Mouse (Mus musculus) T-cell, adult 66 days (primary cell): ENCODE results near the gene Olfr307. TPM values are rescaled to one million over a fixed set of nuclear protein-coding genes. Genes with fewer than 3 reads are reported as not detected.

ENCODE experiments used
- total RNA-seq, 2 experiments: library from RNA; stranded (reverse); gene quantifications; 3 replicates in 1 of 2; 4 replicates in 1 of 2; pipeline ENCODE4 v1.2.4; 2023

Gene Olfr307
- not detected for total RNA-seq

DNA sequence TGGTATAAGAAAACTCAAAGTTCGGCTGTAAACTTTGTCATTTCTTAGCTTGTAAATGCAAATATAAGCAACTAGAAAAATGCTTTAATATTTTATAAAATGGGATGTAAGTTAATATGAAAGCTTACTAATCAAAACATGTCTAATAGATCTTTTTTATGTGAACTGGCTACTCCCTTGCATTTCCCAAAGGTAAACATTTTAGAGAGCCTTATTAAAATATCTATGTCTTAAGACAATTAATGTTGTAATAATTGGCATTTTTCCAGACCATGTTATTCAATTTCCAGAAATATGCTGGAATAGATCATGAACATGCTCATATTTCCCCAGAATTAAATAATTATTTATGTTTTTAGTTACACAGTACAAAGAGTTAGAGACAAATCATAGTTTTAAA is at the start of gene Olfr307:
TSS of gene Olfr307 (minus strand) at position 101 of the 400 bp plus-strand sequence.

GRCm38 (mm10) chr7:86386558-86386957 is 49.2 kb upstream of the Olfr307 start, which contains the start of gene Olfr304:
Gene Olfr304, minus strand, starts transcription at chr7:86386658.

DNA sequence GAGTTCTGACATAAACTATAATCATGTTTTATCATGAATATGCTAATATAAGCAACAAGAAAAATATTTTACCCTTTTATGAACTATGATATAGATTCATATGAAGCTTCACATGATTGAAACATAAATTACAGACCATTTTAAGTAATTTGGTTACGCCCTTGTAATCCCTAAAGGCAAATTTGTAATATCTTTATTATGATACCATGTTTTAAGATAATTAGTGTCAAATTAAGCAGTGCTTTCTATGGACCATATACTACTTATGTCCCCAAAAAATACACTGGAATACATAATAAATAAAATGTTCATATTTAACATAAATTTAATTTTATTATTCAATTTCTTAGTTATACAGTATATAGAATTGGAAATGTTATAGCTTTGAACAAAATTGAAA is 29.4 kb upstream of the Olfr307 start, which contains the start of gene Olfr305:
TSS of gene Olfr305 (minus strand) at position 101 of the 400 bp plus-strand sequence.

DNA sequence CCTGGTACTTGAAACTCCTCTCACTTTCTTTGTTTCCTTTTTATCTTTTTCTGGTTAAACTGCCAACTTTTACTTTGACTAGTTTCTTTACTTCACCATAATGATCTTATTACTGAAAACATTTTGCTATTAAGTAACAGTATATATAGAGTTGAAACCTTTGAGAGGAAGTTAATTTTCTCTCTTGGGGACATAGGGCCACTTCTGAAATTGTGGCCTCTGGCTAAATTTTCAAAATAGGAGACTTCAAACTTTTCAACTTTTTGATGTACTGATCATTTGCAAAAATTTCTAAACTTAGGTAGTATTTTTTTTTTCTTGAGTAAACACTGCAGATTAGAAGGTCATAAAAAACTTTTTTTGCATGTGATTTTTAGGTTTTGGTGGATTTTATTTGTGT is 11.9 kb downstream of the Olfr307 start, which contains the start of gene Olfr308:
TSS of gene Olfr308 (minus strand) at position 101 of the 400 bp plus-strand sequence.

GRCm38 (mm10) chr7:86313608-86314007 is 23.8 kb downstream of the Olfr307 start, which contains the start of gene Olfr309:
Gene Olfr309, minus strand, starts transcription at chr7:86313708.

Other genes starting within 250 kb of the Olfr307 start
- gene Vmn2r75, start 165.8 kb downstream of the Olfr307 start, total RNA-seq = not detected
- not detected for gene Vmn2r76, start 91.3 kb downstream of the Olfr307 start, total RNA-seq
- gene Olfr310, start 60.4 kb downstream of the Olfr307 start, total RNA-seq = not detected
- not detected for gene Olfr309, start 23.9 kb downstream of the Olfr307 start, total RNA-seq
- gene Olfr308, start 12.0 kb downstream of the Olfr307 start, total RNA-seq = not detected
- gene Olfr305, start 29.3 kb upstream of the Olfr307 start, total RNA-seq = not detected
- not detected for gene Olfr304, start 49.1 kb upstream of the Olfr307 start, total RNA-seq
- not detected for gene Olfr303, start 60.2 kb upstream of the Olfr307 start, total RNA-seq
- gene Olfr301, start 66.3 kb upstream of the Olfr307 start, total RNA-seq = not detected
- gene Olfr299, start 122.3 kb upstream of the Olfr307 start, total RNA-seq = not detected
- gene Olfr298, start 154.9 kb upstream of the Olfr307 start, total RNA-seq = not detected
- gene Olfr297, start 182.4 kb upstream of the Olfr307 start, total RNA-seq = not detected
- gene Olfr295, start 246.3 kb upstream of the Olfr307 start, total RNA-seq = not detected